Mouse (Mus musculus) midbrain, embryonic 16.5 days (tissue): ENCODE measurements around the gene Shank2. TPM values are rescaled to one million over a fixed set of nuclear protein-coding genes. Genes with fewer than 3 reads are reported as not detected.

ENCODE experiments used
- ATAC-seq: fragments of 200-750 bp; cut with Nextera tagmentation; 2 replicates; pipeline ENCODE4 v1.8.0; 2017; ENCODE audit warnings: moderate TSS enrichment
- H3K27ac ChIP-seq: fragments of 300-500 bp; sonication (generic); 2 replicates; pipeline ENCODE4 v1.5.1; 2014; ENCODE audit warnings: mild to moderate bottlenecking, low read length, mixed read lengths
- H3K27me3 ChIP-seq: fragments of 300-500 bp; sonication (generic); 2 replicates; pipeline ENCODE4 v1.6.1; 2014; ENCODE audit warnings: low read depth, low read length, mixed read lengths; ENCODE audit not compliant: control insufficient read depth, insufficient read depth
- H3K36me3 ChIP-seq: fragments of 300-500 bp; sonication (generic); 2 replicates; pipeline ENCODE4 v1.6.1; 2014; ENCODE audit warnings: mild to moderate bottlenecking, low read length, moderate library complexity, mixed read lengths; ENCODE audit not compliant: control insufficient read depth, insufficient read depth
- H3K4me1 ChIP-seq: fragments of 300-500 bp; sonication (generic); 2 replicates; pipeline ENCODE4 v1.6.1; 2014; ENCODE audit warnings: mild to moderate bottlenecking, low read length, mixed read lengths; ENCODE audit not compliant: control insufficient read depth, insufficient read depth
- H3K4me2 ChIP-seq: fragments of 300-500 bp; sonication (generic); 2 replicates; pipeline ENCODE4 v1.6.1; 2014; ENCODE audit warnings: mild to moderate bottlenecking, low read length, mixed read lengths
- H3K4me3 ChIP-seq: fragments of 300-500 bp; sonication (generic); 2 replicates; pipeline ENCODE4 v1.5.1; 2014; ENCODE audit warnings: low read depth, mild to moderate bottlenecking, low read length, moderate library complexity, mixed read lengths
- H3K9ac ChIP-seq: fragments of 300-500 bp; sonication (generic); 2 replicates; pipeline ENCODE4 v1.6.1; 2014; ENCODE audit warnings: low read depth, low read length, mixed read lengths
- H3K9me3 ChIP-seq: fragments of 300-500 bp; sonication (generic); replicated peaks from 2 replicates; pipeline ENCODE4 v1.6.1; 2014; ENCODE audit warnings: mild to moderate bottlenecking, low read length, mixed read lengths; ENCODE audit not compliant: control insufficient read depth, poor library complexity, severe bottlenecking
- WGBS: fragments of 180-500 bp; shearing (Covaris S2); extraction: QIAGEN DNeasy Blood & Tissue Kit; methylation state at CpG from one replicate; pipeline ENCODE4 v1.1.7; 2014; 5-methylcytosine and 5-hydroxymethylcytosine counted together
- polyA plus RNA-seq: library from polyadenylated mRNA; unstranded; fragments of >200 nt; fragmentation: Nextera tagmentation; extraction: Ambion mirVana; gene quantifications from 2 replicates; pipeline ENCODE4 v1.2.1, GENCODE M21; 2015

Gene Shank2
- polyA plus RNA-seq, 1 experiment from 2014 or later, result 10.5 TPM

DNA sequence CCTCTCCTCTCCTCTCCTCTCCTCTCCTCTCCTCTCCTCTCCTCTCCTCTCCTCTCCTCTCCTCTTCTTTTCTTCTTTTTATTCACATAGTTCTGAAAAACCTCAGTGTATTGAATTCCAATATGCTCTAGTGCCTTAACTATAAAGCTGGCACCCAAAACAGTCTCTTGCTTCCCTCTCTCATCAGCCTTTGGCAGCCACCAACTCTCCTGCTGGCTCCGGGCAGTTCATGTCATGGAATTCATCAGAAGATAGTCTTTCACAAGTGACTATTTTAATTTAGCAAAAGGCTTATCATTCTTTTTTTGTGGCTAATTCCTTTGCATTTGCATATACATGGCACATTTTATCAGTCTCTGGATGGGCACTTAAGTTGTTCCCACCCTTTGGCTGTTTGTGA, 203.4 kb downstream of the Shank2 start:
- 77% methylated on average over 1 of the region's 1 CpGs for WGBS

DNA sequence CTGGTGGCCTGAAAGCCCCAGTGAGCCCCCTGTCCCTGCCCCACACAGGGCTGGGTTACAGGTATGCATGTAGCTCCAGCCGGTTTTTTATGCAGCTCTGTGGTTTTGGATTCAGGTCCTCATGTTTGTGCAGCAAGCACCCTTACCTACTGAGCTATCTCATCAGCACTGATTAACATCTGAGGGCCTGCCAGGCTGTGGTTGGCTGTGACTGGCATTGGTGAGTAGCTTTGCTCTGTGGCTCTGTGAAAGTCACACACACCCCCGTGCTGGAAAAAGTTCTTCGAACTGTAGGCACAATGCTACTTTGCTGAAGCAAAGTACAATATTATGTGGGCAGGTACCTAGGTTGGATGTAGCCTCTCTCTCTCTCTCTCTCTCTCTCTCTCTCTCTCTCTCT, 204.1 kb downstream of the Shank2 start:
- Histone ChIP-seq H3K27me3 (no peaks in the 10 kb centered on the region), H3K36me3 (no peaks in the 10 kb centered on the region), H3K27ac (no peak overlapping the region), H3K9ac (no peak overlapping the region), H3K9me3 (no peaks in the 10 kb centered on the region), H3K4me3 (no peak overlapping the region), H3K4me1 (peaks cover 13% of the 10 kb centered on the region), H3K4me2 (no peak overlapping the region)
- no peak for ATAC-seq
- 91% methylated on average over 3 of the region's 3 CpGs for WGBS

More for the DNA sequence above, 203.4 kb downstream of the Shank2 start:
- Histone ChIP-seq H3K4me3 (no peak overlapping the region), H3K36me3 (no peaks in the 10 kb centered on the region), H3K9ac (no peak overlapping the region), H3K9me3 (no peaks in the 10 kb centered on the region), H3K27me3 (no peaks in the 10 kb centered on the region), H3K4me2 (no peak overlapping the region), H3K27ac (no peak overlapping the region), H3K4me1 (peaks cover 13% of the 10 kb centered on the region)
- ATAC-seq, result no peak

DNA sequence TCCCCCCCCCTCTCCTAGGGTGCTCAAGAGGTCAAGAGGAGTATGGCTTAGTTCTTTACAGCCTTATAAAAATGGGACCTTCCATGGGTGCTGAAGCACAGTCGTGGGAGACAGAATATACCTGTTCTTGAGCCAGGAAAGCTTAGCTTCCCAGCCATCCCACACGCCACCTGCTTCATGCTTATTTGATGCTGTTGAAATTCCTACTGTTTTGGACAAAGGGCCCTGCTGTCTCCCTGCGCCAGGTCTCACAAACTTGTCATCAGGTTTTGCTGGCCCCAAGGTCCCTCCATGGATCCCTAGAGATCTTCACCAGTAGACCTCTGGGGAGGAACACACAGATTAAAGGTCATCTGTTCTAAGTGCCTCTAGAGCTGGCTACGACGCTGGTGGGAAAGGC, 204.5 kb downstream of the Shank2 start:
- ATAC-seq, result no peak
- H3K36me3 ChIP-seq, result no peaks in the 10 kb centered on the region
- H3K4me1 ChIP-seq, result peaks cover 13% of the 10 kb centered on the region
- H3K27ac ChIP-seq, result no peak overlapping the region
- no peak overlapping the region for H3K9ac ChIP-seq
- H3K27me3 ChIP-seq, result no peaks in the 10 kb centered on the region
- H3K4me2 ChIP-seq, result no peak overlapping the region
- H3K9me3 ChIP-seq, result no peaks in the 10 kb centered on the region
- WGBS, result 77% methylated on average over 5 of the region's 5 CpGs
- H3K4me3 ChIP-seq, result no peak overlapping the region

DNA sequence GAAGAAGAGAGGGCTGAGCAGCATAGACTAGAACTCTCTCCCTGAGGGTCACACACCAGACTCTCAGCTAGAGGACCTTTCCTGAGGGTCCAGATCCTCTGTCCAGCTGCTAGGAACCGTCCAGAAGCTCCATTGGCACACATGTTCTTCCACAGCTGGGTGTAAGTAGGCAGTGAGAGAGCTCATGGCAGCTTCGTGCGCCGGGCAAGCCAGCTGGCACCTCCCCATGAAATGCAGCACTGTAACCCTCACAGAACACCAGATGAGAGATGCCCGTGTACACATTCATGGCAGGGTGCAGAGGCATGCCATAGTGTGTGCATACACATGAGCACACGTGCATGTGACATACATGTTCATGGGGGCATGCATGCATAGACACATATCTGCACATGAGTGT, 205.4 kb downstream of the Shank2 start:
- Histone ChIP-seq H3K9ac (no peak overlapping the region), H3K4me3 (no peak overlapping the region), H3K9me3 (no peaks in the 10 kb centered on the region), H3K4me2 (no peak overlapping the region), H3K36me3 (no peaks in the 10 kb centered on the region), H3K4me1 (peaks cover 13% of the 10 kb centered on the region), H3K27ac (peak overlapping the region; percentile 24; the same call in 1 of the 2 replicates), H3K27me3 (no peaks in the 10 kb centered on the region)
- no peak for ATAC-seq
- WGBS, result 91% methylated on average over 6 of the region's 6 CpGs

DNA sequence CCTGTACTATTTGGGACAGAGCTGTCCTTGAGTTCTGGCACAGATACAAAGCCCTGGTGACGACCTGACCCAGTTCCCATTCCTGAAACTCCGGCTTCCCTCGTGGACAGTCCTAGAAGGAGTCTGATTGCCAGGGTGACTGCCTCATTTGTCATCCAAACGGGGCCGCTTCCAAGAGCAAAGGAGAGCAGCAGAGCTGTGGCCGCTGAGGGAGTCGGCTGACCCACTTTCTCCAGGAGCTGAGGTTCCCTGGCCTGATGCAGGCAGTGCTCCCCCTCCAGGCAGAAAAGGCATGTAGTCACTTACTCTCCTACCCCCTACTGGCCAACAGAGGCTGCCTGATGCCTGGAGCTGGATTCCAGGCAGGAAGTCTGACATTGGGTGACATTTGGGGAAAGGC, 206.1 kb downstream of the Shank2 start:
- H3K9me3 ChIP-seq, result no peaks in the 10 kb centered on the region
- H3K9ac ChIP-seq, result no peak overlapping the region
- peak; percentile 71 for ATAC-seq
- H3K4me1 ChIP-seq, result peaks cover 7% of the 10 kb centered on the region; the same call in 1 of the 2 replicates
- WGBS, result 18% methylated on average over 7 of the region's 7 CpGs
- H3K4me3 ChIP-seq, result no peak overlapping the region
- H3K4me2 ChIP-seq, result no peak overlapping the region
- H3K27ac ChIP-seq, result peak overlapping the region; percentile 26; the same call in 1 of the 2 replicates
- no peaks in the 10 kb centered on the region for H3K36me3 ChIP-seq
- H3K27me3 ChIP-seq, result no peaks in the 10 kb centered on the region

DNA sequence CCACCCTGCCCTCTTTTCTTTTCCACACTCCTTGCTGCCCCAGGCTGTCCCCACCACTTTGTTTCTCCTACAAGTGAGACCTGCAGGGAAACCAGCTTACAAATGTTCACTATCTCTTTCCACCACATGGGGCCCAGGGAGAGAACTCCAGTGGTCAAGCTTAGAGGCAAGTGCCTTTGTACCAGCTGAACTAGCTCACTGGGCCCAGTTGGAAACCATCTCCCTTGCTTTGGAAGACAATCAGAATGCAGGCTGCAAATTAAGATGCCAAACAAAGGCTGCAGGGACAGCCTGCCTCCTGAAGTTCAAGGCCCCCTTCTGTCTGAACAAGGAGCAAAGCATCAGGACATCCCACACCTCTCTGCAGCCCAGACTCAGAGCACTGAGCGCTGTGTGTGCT, 206.9 kb downstream of the Shank2 start:
- H3K9me3 ChIP-seq, result no peaks in the 10 kb centered on the region
- H3K36me3 ChIP-seq, result no peaks in the 10 kb centered on the region
- 63% methylated on average over 1 of the region's 1 CpGs for WGBS
- H3K4me3 ChIP-seq, result no peak overlapping the region
- no peaks in the 10 kb centered on the region for H3K27me3 ChIP-seq
- peaks cover 7% of the 10 kb centered on the region; the same call in 1 of the 2 replicates for H3K4me1 ChIP-seq
- no peak overlapping the region for H3K4me2 ChIP-seq
- H3K27ac ChIP-seq, result no peak overlapping the region
- no peak overlapping the region for H3K9ac ChIP-seq
- ATAC-seq, result no peak

DNA sequence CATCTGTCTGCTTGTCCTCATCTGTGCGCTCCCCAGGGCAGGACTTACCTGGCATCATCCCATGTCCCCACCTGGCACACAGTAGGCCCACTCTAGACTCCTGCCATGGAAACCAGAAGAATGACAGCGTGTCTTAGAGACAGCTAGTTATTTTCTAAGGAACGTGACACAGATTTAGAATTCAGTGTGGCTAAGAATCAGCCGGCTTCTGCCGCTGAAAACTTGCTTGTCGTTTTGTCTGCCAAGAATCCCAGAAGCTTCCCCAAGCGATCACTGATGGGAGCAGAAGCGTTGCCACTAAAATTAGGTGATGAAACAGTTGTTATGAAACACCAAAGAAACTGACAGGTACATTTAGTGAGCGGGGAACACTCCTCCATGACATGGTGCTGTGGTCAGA, 208.8 kb downstream of the Shank2 start:
- no peak overlapping the region for H3K9ac ChIP-seq
- no peak overlapping the region for H3K4me2 ChIP-seq
- no peaks in the 10 kb centered on the region for H3K27me3 ChIP-seq
- no peak for ATAC-seq
- no peaks in the 10 kb centered on the region for H3K4me1 ChIP-seq
- no peak overlapping the region for H3K27ac ChIP-seq
- no peak overlapping the region for H3K4me3 ChIP-seq
- H3K9me3 ChIP-seq, result no peaks in the 10 kb centered on the region
- 82% methylated on average over 9 of the region's 9 CpGs for WGBS
- H3K36me3 ChIP-seq, result no peaks in the 10 kb centered on the region

DNA sequence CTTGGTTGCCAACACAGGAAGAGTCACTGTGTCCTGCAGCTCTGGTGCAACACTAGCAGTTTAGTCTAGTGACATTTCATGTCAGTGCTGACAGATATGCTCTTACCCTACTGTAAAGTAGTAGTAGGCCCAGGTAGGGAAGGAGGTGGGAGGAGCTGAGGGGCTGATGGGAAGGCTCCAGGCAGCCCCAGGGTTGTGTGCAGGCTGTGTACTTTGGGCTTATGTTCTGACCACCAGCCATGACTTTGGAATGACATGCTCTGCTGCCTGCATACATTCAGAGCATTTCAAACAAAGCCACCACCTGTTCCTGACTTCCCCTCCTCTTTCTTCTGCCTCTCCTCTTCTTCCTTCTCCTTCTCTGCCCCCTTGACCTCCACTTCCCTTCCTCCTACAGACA, 211.0 kb downstream of the Shank2 start:
- H3K9me3 ChIP-seq, result no peaks in the 10 kb centered on the region
- no peak overlapping the region for H3K4me2 ChIP-seq
- no peak for ATAC-seq

DNA sequence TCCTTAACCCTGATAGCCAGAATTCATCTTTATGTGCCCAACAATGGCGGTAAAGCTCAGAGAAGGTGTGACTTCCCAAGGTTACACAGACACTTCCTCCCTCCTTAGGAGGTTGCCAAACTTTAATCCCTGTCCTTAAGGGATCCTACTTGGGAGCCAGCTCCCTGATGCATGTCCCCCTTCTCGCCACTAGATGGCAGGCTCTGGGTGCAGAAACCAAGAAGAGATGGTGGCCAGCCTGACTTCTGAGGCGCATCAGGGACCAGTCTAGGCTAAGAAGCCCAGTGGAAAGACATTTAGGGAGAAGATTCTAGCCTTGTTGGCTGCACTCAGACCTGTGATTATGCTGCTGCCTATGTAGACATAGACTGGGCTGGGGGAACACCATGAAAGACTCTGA, 215.5 kb downstream of the Shank2 start:
- ATAC-seq, result no peak
- no peak overlapping the region for H3K9ac ChIP-seq
- H3K4me3 ChIP-seq, result no peak overlapping the region
- H3K27ac ChIP-seq, result no peak overlapping the region
- H3K9me3 ChIP-seq, result no peaks in the 10 kb centered on the region
- WGBS, result 3% methylated on average over 3 of the region's 3 CpGs
- H3K27me3 ChIP-seq, result no peaks in the 10 kb centered on the region
- no peaks in the 10 kb centered on the region for H3K4me1 ChIP-seq
- no peaks in the 10 kb centered on the region for H3K36me3 ChIP-seq
- no peak overlapping the region for H3K4me2 ChIP-seq

More for the DNA sequence above, 211.0 kb downstream of the Shank2 start:
- H3K4me3 ChIP-seq, result no peak overlapping the region
- no peak overlapping the region for H3K9ac ChIP-seq
- H3K27ac ChIP-seq, result no peak overlapping the region
- H3K4me1 ChIP-seq, result no peaks in the 10 kb centered on the region
- H3K27me3 ChIP-seq, result no peaks in the 10 kb centered on the region
- H3K36me3 ChIP-seq, result no peaks in the 10 kb centered on the region

DNA sequence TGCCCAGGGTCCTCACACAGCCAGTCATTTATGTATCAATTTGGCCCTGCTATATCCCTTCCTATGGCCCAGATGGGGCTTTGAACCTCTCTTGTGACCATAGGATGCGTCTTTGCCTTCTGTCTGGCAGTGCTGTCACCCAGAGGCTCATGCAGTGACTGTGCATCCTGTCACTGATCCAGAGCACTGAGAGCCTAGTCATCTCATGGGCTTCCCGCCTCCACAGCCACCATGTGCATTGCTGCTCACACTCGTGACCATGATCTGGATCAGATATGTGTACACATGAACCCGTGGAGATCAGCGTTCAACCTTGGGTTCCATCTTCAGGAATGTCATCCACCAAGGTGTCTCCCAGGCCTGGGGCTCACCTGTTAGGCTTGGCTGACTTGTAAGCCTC, 227.0 kb downstream of the Shank2 start:
- no peaks in the 10 kb centered on the region for H3K36me3 ChIP-seq
- no peak overlapping the region for H3K4me2 ChIP-seq
- H3K4me1 ChIP-seq, result peaks cover 10% of the 10 kb centered on the region
- H3K9ac ChIP-seq, result no peak overlapping the region
- no peaks in the 10 kb centered on the region for H3K27me3 ChIP-seq
- ATAC-seq, result no peak
- no peak overlapping the region for H3K4me3 ChIP-seq
- 90% methylated on average over 5 of the region's 5 CpGs for WGBS
- no peak overlapping the region for H3K27ac ChIP-seq
- H3K9me3 ChIP-seq, result no peaks in the 10 kb centered on the region
